Mouse (Mus musculus) lung, postnatal 0 days (tissue): ENCODE data around the gene Cyb5rl.

Experiments
- CTCF ChIP-seq: IDR thresholded peaks from 2 replicates; pipeline ENCODE4 v1.5.1; 2016; ENCODE audit warnings: antibody characterized with exemption, mild to moderate bottlenecking
- EP300 ChIP-seq: IDR thresholded peaks from 2 replicates; pipeline ENCODE4 v1.6.1; 2016; ENCODE audit warnings: antibody characterized with exemption, mild to moderate bottlenecking, control low read depth

DNA sequence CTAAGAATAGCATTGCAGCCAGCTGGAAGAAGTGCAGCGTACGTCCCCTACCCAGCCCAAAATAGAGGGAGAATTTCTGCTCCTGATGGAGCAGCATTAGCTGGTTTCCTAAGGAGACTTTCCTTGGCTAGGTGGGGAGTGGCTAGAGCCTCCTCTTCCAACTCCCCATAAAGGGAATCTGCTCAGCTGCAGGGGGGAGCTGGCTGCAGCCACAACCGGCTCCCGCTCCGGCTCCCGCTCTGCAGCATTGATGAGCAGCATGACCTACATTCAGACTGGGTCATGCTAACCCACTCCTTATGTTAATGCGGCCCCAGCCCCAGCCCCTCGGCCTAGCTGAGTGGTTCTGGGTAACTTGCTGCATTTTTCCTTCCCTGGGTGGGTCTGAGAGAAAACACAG is 27.5 kb upstream of the Cyb5rl start:
- no peak for TF ChIP-seq CTCF
- TF ChIP-seq EP300: no peak
